ENCODE assay signal across 10 mouse cellular contexts in the genomic region with DNA sequence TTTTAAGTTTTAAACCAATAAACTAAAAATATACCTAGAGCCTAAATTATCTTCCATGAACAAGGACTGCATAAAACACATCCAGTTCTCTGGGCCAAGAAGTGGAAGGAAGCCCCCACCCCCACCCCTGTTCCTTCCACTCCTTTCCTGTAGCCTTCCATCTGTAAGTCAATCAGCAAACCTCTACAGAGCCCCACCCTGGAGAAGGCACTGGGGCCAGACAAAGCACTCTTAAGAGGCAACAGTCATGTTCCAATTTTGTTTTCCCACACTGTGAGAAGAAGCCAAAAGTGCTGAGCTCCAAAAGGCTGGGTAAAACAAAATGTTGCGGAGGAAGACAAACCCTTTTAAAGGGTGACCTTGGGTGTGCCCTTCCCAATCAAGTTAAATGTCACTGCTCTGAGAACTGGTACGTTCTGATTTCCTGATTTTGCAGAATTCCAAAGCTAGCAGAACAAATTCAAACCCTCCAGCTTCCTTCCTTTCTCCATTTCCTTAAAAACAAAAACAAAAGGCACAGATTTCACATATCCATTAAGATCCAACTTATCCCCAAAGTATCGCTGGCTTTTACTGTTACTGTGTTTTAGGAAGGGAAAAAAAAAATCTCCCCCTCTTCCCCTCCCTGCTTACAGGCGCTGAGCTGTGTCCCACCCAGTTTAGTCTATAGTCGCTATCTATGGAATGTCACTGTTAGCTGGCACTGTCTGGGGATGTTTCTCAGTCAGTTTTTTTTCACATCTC.
A peak's percentile ranks its signal among the peaks of the same experiment; 100 is the strongest.
DNase-seq lines count a peak whose midpoint lies in the region; ATAC-seq and TF ChIP-seq lines count a peak whose summit lies in the region.
"Had no signal": no experiment of that assay in that cellular context is flagged by ENCODE, and none has a peak within 500 bp of the region (broad histone marks: within the 10 kb centered on the region; RNA-seq: fewer than 3 reads in every experiment).

No protein-coding gene starts in this region.

- H3K27me3 ChIP-seq in liver, postnatal 0 days (ENCODE audit: insufficient read depth, low read length) = no peaks in the 10 kb centered on the region
- H3K27me3 ChIP-seq in liver, embryonic 12.5 days (replicated peaks) = 0 out of 2 replicates have a peak, but pooled peaks cover 6% of the 10 kb centered on the region
- H3K27me3 ChIP-seq in embryonic facial prominence, embryonic 12.5 days = no peaks in the 10 kb centered on the region
- H3K27me3 ChIP-seq in stomach, embryonic 15.5 days (replicated peaks) = no peaks in the 10 kb centered on the region
- H3K27me3 ChIP-seq: neural tube, embryonic 12.5 days had no signal

- no peaks in the 10 kb centered on the region for H3K9me3 ChIP-seq in liver, postnatal 0 days (ENCODE audit: low read length)
- H3K9me3 ChIP-seq in liver, embryonic 12.5 days (replicated peaks) = no peaks in the 10 kb centered on the region
- no peaks in the 10 kb centered on the region for H3K9me3 ChIP-seq in embryonic facial prominence, embryonic 12.5 days
- H3K9me3 ChIP-seq in stomach, embryonic 15.5 days = no peaks in the 10 kb centered on the region
- H3K9me3 ChIP-seq: megakaryocyte, embryonic 14.5 days; neural tube, embryonic 12.5 days had no signal

- 0 out of 2 replicates have a peak overlapping the region, but pooled peaks have one; percentile 8 for H3K27ac ChIP-seq in liver, postnatal 0 days (ENCODE audit: low read depth)
- H3K27ac ChIP-seq in liver, embryonic 12.5 days = no peak overlapping the region
- peak overlapping the region; percentile 42; the same call in 1 of the 2 replicates for H3K27ac ChIP-seq in embryonic facial prominence, embryonic 12.5 days
- H3K27ac ChIP-seq in stomach, embryonic 15.5 days = peak overlapping the region; percentile 0; the same call in 1 of the 2 replicates
- H3K27ac ChIP-seq: neural tube, embryonic 12.5 days had no signal

- TF ChIP-seq CTCF in liver, postnatal 0 days (IDR thresholded peaks at IDR 0.05; ENCODE audit: low read depth) = no peak

- peak; percentile 40 to 61 for DNase-seq in heart, adult 18-20 months
- DNase-seq in heart, adult 8-10 months (ENCODE audit: low spot score) = no peak
- DNase-seq in liver, postnatal 0 days = no peak
- no peak for DNase-seq in cerebellum, adult 9-10 months
- DNase-seq: left cerebral cortex, postnatal 4 days had no signal

- no peak for ATAC-seq in liver, postnatal 0 days
- ATAC-seq in liver, embryonic 12.5 days = no peak
- ATAC-seq in embryonic facial prominence, embryonic 12.5 days (ENCODE audit: insufficient number of reproducible peaks, insufficient read depth, low FRiP score, low TSS enrichment) = no peak
- no peak for ATAC-seq in stomach, embryonic 15.5 days (ENCODE audit: insufficient read depth, low FRiP score, low read depth)

- H3K36me3 ChIP-seq in liver, postnatal 0 days (replicated peaks; ENCODE audit: insufficient read depth, low read length) = no peaks in the 10 kb centered on the region
- no peaks in the 10 kb centered on the region for H3K36me3 ChIP-seq in liver, embryonic 12.5 days
- H3K36me3 ChIP-seq in embryonic facial prominence, embryonic 12.5 days = peaks cover 3% of the 10 kb centered on the region; the same call in 1 of the 2 replicates
- H3K36me3 ChIP-seq in stomach, embryonic 15.5 days = no peaks in the 10 kb centered on the region
- H3K36me3 ChIP-seq: neural tube, embryonic 12.5 days had no signal

- no peak overlapping the region for H3K9ac ChIP-seq in liver, postnatal 0 days (replicated peaks)
- no peak overlapping the region for H3K9ac ChIP-seq in liver, embryonic 12.5 days
- no peak overlapping the region for H3K9ac ChIP-seq in embryonic facial prominence, embryonic 12.5 days
- H3K9ac ChIP-seq in stomach, embryonic 15.5 days = no peak overlapping the region
- H3K9ac ChIP-seq: neural tube, embryonic 12.5 days had no signal

- H3K4me2 ChIP-seq in liver, postnatal 0 days (ENCODE audit: low read depth, low read length) = no peak overlapping the region
- no peak overlapping the region for H3K4me2 ChIP-seq in liver, embryonic 12.5 days
- H3K4me2 ChIP-seq in embryonic facial prominence, embryonic 12.5 days (replicated peaks) = no peak overlapping the region
- no peak overlapping the region for H3K4me2 ChIP-seq in stomach, embryonic 15.5 days
- H3K4me2 ChIP-seq: neural tube, embryonic 12.5 days had no signal

- H3K4me3 ChIP-seq in liver, postnatal 0 days (ENCODE audit: low read depth, low read length) = no peak overlapping the region
- no peak overlapping the region for H3K4me3 ChIP-seq in liver, embryonic 12.5 days
- H3K4me3 ChIP-seq in embryonic facial prominence, embryonic 12.5 days = no peak overlapping the region
- no peak overlapping the region for H3K4me3 ChIP-seq in stomach, embryonic 15.5 days (replicated peaks)
- H3K4me3 ChIP-seq: megakaryocyte, embryonic 14.5 days; neural tube, embryonic 12.5 days had no signal

- 0 out of 2 replicates have a peak, but pooled peaks have one; percentile 22 for TF ChIP-seq EP300 in liver, postnatal 0 days (IDR thresholded peaks at IDR 0.05; ENCODE audit: low read depth)

- H3K4me1 ChIP-seq in liver, postnatal 0 days (ENCODE audit: insufficient read depth) = peaks cover 11% of the 10 kb centered on the region
- H3K4me1 ChIP-seq in liver, embryonic 12.5 days = peaks cover 39% of the 10 kb centered on the region
- peaks cover 79% of the 10 kb centered on the region for H3K4me1 ChIP-seq in embryonic facial prominence, embryonic 12.5 days
- H3K4me1 ChIP-seq in stomach, embryonic 15.5 days = peaks cover 70% of the 10 kb centered on the region

- WGBS in liver, postnatal 0 days (ENCODE audit: insufficient replicate concordance) = 53% methylated on average over 5 of the region's 5 CpGs
- WGBS in liver, embryonic 12.5 days (ENCODE audit: insufficient replicate concordance) = 31% methylated on average over 5 of the region's 5 CpGs
- 39% methylated on average over 5 of the region's 5 CpGs for WGBS in embryonic facial prominence, embryonic 12.5 days
- 30% methylated on average over 5 of the region's 5 CpGs for WGBS in stomach, embryonic 15.5 days

Comparison
In these comparisons a context has a peak if more than half of its experiments do, and no peak if none do; other contexts are left out.
1. DNase-seq: peak in heart, adult 18-20 months (2 of 2); none in heart, adult 8-10 months (single experiment), liver, postnatal 0 days (single experiment) and cerebellum, adult 9-10 months (single experiment).